ENCODE assay signal across 8 mouse cellular contexts in the genomic region with DNA sequence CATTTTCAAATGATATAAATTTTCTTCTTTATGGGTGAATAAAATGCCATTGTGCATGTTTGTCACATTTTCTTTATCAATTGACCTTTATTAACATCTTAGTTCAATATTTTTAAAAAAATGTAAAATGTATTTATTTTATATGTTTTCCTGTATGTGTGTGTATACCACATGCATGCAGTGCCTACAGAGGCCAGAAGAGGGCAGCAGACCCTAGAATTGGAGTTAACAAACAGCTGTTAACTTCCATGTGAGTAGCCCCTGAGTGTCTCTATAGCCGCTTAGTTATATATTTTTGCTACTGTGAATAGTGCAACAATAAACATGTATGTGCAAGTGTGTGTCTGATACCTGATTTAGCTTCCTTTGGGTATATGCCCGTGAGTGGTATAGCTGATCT. TPM values are rescaled to one million over a fixed set of nuclear protein-coding genes. Genes with fewer than 3 reads are reported as not detected.
DNase-seq lines count a peak whose midpoint lies in the region; ATAC-seq lines count a peak whose summit lies in the region.

No protein-coding gene starts in this region.

- H3K27me3 ChIP-seq in neural tube, embryonic 15.5 days (replicated peaks) = no peaks in the 10 kb centered on the region

- 97% methylated on average over 2 of the region's 2 CpGs for WGBS in neural tube, embryonic 15.5 days

- H3K9me3 ChIP-seq in neural tube, embryonic 15.5 days (replicated peaks) = no peaks in the 10 kb centered on the region

- no peaks in the 10 kb centered on the region for H3K36me3 ChIP-seq in neural tube, embryonic 15.5 days

- peak; percentile 3 for DNase-seq in gastrocnemius, adult 18-20 months (ENCODE audit: low spot score)
- no peak for DNase-seq in gastrocnemius, postnatal 25 days
- DNase-seq in neural tube, embryonic 10.5 days (ENCODE audit: extremely low spot score, low spot score) = peak; percentile 16
- peak; percentile 24 for DNase-seq in c-Kit-negative CD71-positive TER-119-positive erythroid progenitor cells, embryonic 14.5 days (ENCODE audit: low read depth, low spot score)
- peak; percentile 12 for DNase-seq in lung, postnatal 25 days (ENCODE audit: low spot score)
- no peak for DNase-seq in ovary, postnatal 14 days (ENCODE audit: low spot score)

- H3K4me2 ChIP-seq in neural tube, embryonic 15.5 days = no peak overlapping the region

- no peak overlapping the region for H3K4me3 ChIP-seq in neural tube, embryonic 15.5 days (replicated peaks)

- no peaks in the 10 kb centered on the region for H3K4me1 ChIP-seq in neural tube, embryonic 15.5 days

- no peak for ATAC-seq in neural tube, embryonic 15.5 days (ENCODE audit: low FRiP score)
- no peak for ATAC-seq in granulocyte monocyte progenitor cell, adult 5-6 weeks (replicated peaks; ENCODE audit: poor library complexity, severe bottlenecking)

- no peak overlapping the region for H3K9ac ChIP-seq in neural tube, embryonic 15.5 days (replicated peaks)

- H3K27ac ChIP-seq in neural tube, embryonic 15.5 days (replicated peaks) = no peak overlapping the region

RNA-seq across cellular contexts. Expression of a gene that starts 25.4 kb away (rescaled TPM):
- total RNA-seq in gastrocnemius, adult 18-20 months (2021) = not detected
- total RNA-seq in gastrocnemius, postnatal 25 days (2021) = under 1 TPM; 0.33 to 0.70 TPM
- polyA plus RNA-seq in neural tube, embryonic 15.5 days (2015; fragmentation: Nextera tagmentation; extraction: Ambion mirVana) = 5.9 and 11.3 TPM in 2 replicates
- 19.2 and 35.9 TPM in 2 replicates for total RNA-seq in granulocyte monocyte progenitor cell, adult 5-6 weeks (2014; fragmentation: Nextera tagmentation)
- total RNA-seq in granulocyte monocyte progenitor cell, adult 5-6 weeks (2017) = 34.8 and 40.2 TPM in 2 replicates

RNA-seq across cellular contexts. Expression of a gene that starts 38.3 kb away (rescaled TPM):
- total RNA-seq in gastrocnemius, adult 18-20 months (2021) = not detected
- total RNA-seq in gastrocnemius, postnatal 25 days (2021) = under 1 TPM; 0.21 to 0.23 TPM
- polyA plus RNA-seq in neural tube, embryonic 15.5 days (2015; fragmentation: Nextera tagmentation; extraction: Ambion mirVana) = 104 and 132 TPM in 2 replicates
- total RNA-seq in granulocyte monocyte progenitor cell, adult 5-6 weeks (2014; fragmentation: Nextera tagmentation) = not detected in 2 replicates
- total RNA-seq in granulocyte monocyte progenitor cell, adult 5-6 weeks (2017) = not detected in 2 replicates

RNA-seq across cellular contexts. Expression of a gene that starts 56.5 kb away (rescaled TPM):
- total RNA-seq in gastrocnemius, adult 18-20 months (2021) = 10 to 100 TPM in 1 of 2 experiments, 1 to 10 TPM in 1; 8.3 to 12.3 TPM
- total RNA-seq in gastrocnemius, postnatal 25 days (2021) = 10 to 100 TPM; 10.8 to 12.3 TPM
- polyA plus RNA-seq in neural tube, embryonic 15.5 days (2015; fragmentation: Nextera tagmentation; extraction: Ambion mirVana) = 7.1 and 10.6 TPM in 2 replicates
- total RNA-seq in granulocyte monocyte progenitor cell, adult 5-6 weeks (2014; fragmentation: Nextera tagmentation) = 23.1 and 30.0 TPM in 2 replicates
- 34.4 and 34.9 TPM in 2 replicates for total RNA-seq in granulocyte monocyte progenitor cell, adult 5-6 weeks (2017)

Comparison
In these comparisons a context has a peak if more than half of its experiments do, and no peak if none do; other contexts are left out.
1. DNase-seq: peak in gastrocnemius, adult 18-20 months (single experiment), neural tube, embryonic 10.5 days (single experiment), c-Kit-negative CD71-positive TER-119-positive erythroid progenitor cells, embryonic 14.5 days (single experiment) and lung, postnatal 25 days (single experiment); none in gastrocnemius, postnatal 25 days (single experiment) and ovary, postnatal 14 days (single experiment).
2. RNA of a gene that starts 25.4 kb away (total RNA-seq): 19.2 to 40.2 TPM in granulocyte monocyte progenitor cell, adult 5-6 weeks; 0.33 to 0.70 TPM in gastrocnemius, postnatal 25 days and not detected in gastrocnemius, adult 18-20 months; every median in the first group is over 10 times any median in the second.